Mouse (Mus musculus): Measurements from ENCODE around the gene Nos1ap.

Nos1ap gene

DNA sequence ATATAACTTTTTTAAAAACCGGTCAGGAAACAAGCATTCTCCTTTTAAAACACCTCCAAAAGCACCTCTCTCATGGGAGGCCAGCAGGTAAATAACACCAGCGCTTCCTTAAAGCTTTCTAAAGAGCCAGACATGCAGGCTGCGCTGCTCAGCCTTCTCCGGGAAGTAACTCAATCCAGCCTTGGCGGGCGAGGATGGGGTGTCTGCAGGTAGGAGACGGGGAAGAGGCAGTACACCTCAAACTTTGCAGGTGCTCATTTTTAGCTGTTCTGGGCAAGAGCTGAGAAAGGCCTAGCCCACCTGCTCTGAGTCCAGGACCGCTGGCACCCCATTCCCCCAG is 812 bp downstream of the Nos1ap start:
- no peak for DNase-seq (ENCODE audit: low read depth, low spot score)

DNA sequence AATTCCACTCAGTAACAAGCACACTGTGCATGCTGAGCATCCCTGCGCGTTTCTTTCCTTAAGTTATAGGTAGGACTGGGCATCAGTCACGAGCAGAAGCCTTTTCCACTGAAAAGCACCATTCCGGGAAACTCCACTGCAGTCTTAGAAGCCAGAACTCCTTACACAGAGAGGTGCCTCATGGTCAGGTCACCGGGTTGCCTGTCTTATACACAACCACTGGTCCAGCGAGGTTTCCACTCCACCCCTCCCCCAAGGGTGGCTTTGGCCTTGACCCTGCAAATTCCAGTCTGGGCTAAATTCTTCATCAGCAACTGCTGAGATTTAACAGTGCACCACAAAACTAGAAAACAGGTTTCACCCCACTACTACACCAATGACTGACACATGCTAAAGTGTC is 1.3 kb downstream of the Nos1ap start:
- DNase-seq (ENCODE audit: low read depth, low spot score): no peak

DNA sequence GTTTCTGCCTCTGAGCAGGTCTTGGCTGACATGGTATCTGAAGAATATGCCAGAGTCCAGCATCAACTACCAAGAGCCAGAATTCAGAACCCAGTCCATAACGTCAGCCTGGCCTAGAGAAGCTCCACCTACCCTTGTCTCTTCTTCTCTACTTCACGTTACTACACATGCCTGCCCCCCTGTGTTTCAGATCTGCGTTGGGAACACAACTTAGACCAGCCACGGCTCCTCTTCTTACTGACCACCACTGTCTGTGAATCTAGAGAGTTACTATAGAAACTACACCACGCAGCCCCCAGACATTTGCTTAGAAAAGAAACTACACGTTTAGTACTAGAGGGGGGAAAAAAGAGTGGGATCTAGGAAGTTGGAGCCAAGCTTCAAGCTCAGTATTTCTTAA is 2.9 kb downstream of the Nos1ap start:
- no peak for DNase-seq (ENCODE audit: low read depth, low spot score)

DNA sequence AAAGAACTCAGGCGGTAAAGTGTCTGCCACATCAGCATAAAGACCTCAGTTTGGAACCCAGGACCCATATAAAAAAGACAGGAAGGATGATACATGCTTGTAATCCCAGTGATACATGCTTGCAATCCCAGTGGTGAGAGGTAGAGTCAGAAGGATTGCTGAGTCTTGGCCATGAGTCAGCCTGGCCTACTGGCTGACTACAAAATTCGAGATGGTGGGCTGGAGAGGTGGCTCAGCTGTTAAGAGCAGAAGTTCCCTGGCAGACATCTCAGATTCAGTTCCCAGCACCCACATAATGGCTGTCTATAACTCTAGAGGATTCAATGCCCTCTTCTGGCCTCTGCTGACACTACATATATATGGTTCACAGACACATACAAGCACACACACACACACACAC is 5.7 kb downstream of the Nos1ap start:
- no peak for DNase-seq (ENCODE audit: low read depth, low spot score)

DNA sequence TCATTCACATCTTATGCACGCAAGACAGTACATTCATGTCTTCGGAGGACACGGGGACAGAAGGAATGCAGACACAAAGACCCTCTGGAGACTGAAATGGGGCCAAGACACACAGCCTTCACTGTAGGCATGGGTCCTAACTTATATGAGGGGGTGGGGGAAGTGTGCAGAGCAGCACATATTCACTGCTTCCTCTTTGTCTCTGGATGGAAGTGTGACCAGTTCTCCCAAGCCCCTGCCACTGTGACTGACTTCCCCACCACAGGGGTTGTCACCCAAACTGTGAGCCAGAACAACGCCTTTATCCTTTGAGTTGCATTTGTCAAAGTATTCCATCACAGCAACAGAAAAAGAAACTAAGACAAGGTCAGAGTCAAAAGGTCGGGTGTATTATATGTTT is 7.3 kb downstream of the Nos1ap start:
- no peak for DNase-seq (ENCODE audit: low read depth, low spot score)

DNA sequence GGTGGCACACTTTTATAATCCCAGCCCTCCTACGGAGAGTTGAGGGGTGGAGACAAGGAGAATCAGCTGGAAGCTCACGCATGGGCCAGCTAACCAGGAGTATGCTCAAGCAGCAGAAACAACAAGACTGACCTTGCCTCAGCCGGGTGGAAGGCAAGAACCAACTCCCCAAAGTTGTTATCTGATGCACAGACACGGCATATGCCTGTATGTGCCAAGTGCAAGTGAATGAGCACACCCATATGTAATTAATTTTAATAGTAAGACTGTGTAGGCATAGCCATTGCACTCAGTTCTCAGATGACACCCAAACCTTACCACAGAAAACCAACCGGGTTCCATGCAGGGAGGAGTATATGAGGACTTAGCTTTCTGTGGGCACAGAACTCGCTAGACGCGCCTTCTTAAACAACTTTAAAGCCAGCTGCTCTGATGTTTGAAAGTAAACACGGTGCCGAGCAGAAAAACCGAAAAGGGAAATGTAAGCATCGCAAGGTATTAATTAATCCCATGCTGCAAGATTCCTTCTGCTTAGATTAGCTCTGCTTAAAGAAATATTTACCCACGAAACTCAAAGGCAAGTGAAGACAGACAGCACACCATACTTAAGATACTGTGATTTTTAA is 9.1 kb downstream of the Nos1ap start:
- no peak for DNase-seq (ENCODE audit: low read depth, low spot score)

DNA sequence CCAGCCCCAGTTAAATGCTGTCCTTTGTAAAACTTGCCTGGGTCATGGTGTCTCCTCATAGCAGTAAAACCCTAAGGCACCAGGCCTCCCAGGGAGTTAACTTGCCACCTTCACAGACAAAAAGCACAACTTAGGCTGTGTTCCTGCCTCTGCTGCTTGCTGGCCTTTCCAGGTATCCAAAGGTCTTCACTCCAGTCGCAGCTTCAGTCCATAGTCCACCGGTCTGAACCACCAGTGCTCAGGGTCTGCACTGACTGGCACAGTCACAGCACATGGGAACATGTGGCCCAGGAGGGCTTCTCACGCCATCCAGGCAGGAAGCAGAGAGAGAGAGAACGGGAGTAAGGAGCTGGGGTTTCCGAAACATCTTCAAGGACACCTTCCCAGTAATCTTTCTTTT is 10.2 kb downstream of the Nos1ap start:
- DNase-seq (ENCODE audit: low read depth, low spot score): no peak

DNA sequence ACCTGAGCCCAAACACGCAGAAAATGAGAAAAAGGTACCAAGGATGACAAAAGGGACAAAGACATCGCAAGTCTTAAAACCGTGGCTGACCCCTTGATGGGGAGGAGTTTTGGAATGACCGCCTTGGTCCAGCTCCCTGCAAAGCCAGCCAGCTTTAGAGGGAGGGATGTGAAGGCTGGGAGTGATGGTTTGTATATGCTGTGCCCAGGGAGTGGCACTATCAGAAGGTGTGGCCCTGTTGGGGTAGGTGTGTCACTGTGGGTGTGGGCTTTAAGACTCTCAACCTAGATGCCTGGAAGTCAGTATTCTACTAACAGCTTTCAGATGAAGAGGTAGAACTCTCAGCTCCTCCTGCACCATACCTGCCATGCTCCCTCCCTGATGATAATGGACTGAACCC is 10.6 kb downstream of the Nos1ap start:
- DNase-seq (ENCODE audit: low read depth, low spot score): no peak

DNA sequence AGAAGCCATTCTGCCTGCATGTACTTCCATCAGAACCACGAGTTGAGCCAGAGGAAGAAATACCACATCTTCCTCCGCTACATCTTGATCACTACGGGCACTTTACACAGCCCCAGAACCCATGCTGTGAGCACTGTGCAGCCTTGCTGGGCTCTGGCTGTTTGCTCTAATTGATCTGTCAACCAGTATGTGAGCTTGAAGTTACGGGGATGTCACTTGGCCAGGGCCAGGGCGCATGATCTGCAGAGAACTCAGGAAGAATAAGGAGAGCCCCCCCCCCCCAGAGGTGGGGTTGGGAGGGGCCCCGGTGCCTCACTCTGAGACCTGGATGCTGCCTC is 13.0 kb downstream of the Nos1ap start:
- DNase-seq (ENCODE audit: low read depth, low spot score): peak; percentile 20

DNA sequence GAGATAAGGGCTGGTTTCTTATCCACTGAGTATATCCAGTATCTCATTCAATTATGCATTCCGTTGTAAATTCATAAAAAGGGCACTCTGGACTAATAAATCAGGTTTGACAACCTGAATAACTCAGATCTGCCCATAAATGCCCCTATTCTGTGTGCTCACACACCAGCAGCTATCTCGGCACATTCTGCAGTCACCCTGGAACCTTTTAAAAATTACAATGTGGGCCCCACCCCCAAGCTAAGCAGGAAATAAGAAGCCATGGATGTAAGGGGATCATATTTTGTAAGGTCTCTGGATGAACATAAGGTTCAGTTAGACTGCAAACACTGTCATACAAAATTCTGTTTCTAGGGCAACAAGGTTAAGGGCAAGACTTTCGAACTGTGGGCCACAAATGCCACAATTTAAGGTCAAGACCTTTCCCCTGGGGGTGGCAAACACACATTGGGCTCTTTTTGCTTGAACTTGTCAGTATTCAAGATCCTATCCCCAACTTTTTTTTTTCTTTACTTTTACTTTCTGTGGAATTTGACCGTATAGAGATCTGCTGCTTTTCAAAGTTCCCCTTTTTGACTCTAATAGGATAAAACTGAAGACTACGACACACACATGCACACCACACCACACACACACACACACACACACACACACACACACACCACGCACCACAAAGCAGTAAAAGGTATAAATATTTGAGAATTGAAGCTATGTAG is 13.5 kb downstream of the Nos1ap start:
- peak; percentile 48 for DNase-seq (ENCODE audit: low read depth, low spot score)

DNA sequence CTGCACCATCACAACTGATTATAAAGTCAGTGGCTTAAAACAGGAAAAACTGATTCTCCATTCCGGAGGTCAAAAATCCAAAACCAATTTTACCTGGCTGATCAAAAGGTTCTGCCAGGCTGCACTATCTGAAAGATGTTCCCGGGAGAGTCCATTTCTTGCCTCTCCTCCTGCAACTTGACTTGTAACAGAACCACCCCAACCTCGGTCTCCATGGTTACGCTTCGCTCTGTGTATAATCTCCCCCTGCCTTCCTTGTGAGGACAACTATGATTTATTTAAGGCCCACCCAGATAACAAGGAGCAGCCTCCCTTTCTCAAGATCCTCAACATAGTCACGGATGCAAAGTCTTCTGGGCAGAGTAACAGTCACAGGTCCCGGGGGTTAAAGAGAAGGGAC is 16.5 kb downstream of the Nos1ap start:
- DNase-seq (ENCODE audit: low read depth, low spot score): no peak

DNA sequence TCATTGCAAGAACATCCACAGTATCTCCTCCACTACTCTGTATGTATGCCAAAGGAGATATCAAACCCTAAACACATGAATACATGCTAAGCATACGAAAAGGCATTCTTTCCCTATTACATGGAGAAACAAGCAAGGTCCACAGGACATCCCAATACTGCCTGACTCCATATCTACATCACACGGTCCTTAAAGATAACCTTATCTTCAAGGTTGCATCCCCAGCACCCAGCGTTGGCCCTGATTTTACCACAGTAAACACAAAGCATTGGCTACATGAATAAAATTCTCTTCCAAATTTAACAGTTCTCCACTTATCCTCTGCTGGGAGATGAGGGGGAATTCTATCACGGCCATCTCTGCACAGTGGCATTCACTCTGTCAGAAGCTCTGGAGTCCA is 22.7 kb downstream of the Nos1ap start:
- no peak for DNase-seq (ENCODE audit: low read depth, low spot score)

DNA sequence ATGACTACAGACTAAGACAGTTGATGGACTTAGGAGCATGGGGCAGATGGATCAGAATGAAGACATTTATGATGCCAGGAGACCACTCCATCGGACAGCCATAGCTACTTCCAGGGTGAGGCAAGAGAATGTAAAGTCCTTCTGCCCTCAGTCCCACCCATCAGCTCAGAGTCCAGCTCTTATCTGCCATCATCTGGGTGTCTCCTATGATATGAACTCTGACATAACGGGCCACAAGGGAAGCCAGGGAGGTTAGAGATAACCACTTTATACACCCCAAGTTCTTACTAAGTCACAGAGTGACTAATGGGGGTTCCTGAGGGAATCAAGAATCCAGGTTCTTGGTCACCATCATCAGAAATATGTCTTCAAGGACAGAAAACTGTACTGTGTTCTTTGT is 23.1 kb downstream of the Nos1ap start:
- DNase-seq (ENCODE audit: low read depth, low spot score): no peak

DNA sequence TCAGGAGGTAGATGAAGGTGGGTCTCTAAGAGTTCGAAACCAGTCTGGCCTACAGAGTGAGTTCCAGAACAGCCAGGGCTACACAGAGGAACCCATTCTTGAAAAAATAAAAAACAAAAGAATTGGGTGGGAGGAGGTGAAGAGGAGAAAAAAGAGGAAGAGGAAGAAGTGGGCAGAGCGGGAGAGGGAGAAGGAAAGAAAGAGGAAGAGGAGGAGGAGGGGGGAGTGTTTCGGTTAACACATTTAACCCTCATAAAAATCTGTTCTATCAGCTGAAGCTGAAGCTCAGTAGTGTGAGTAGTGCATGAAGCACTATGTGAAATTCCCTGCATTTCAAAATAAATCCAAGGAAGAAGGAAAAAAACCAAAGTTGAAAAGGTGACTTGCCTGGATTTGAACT is 24.7 kb downstream of the Nos1ap start:
- no peak for DNase-seq (ENCODE audit: low read depth, low spot score)

DNA sequence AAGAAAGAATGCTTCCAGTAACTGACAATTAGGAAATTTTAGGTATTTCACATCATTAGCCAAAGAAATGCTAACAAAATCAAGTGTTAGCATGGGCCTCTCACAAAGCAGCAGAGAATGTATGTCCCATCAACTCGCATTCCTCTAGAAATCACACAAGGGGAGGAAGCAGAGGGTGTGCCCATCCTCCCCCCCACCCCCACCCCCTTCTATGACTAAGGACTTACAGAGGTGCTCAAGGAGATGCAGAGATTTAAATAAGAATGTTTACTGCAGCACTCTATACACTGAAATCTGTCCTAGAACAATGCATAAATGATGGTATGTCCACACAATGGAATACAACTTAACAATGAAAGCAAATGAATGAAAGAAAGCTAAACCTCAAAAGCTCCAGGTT is 27.2 kb downstream of the Nos1ap start:
- no peak for DNase-seq (ENCODE audit: low read depth, low spot score)

DNA sequence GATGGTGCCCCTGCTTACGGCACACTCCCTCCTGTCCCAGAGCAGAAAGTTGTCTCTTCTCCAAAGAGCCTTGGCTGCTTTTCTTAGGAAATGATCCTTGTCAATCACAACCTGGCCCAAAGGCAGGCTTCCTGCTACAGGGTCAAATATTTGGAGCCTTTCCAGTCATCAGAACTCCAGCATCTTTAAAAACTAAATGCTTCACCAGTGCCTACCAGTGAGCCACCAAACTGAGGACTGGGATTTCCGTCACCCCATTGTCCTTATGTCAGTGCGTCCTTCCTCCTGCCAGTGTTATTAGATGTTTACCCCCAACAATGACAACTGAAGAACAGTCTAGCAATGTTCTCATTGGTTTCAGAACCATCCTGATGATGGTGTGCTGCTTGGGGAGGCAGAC is 28.9 kb downstream of the Nos1ap start:
- DNase-seq (ENCODE audit: low read depth, low spot score): no peak

DNA sequence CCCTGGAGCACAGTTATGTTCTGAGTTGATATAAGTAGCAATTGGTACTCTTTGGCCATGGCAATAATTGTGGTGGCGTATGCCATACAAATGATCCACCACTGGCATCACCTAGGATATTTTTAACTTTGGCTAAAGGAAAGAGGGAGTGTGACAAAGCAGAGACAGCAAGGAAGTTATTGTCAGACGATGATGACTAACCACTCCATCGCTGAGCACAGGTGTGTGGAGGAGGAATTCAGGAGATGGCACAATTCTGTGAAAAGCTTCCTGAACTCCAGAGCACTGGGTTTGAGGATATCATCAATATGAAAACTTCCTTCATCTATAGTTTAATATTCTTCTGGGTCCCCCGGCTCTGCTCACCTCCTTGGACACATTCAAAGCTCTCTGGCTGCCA is 31.7 kb downstream of the Nos1ap start:
- no peak for DNase-seq (ENCODE audit: low read depth, low spot score)

DNA sequence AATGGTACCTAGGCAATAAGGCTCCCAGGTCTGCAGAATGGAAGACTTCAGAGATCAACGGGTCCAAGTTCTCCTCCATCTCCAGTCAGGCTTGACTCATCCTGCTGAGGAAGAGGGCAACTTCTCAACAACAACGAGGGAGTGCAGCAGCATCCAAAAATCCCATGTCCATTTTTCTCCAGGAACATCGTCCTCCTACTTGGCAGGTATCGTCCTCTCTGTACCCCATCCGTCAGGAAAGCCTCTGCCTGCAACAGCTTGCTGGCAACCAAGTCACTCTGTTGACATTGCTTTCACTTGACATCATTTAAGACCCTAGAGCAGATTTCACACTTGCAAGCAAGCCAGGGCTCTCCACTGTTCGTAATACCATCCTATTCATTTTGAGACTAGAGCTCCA is 33.0 kb downstream of the Nos1ap start:
- no peak for DNase-seq (ENCODE audit: low read depth, low spot score)

DNA sequence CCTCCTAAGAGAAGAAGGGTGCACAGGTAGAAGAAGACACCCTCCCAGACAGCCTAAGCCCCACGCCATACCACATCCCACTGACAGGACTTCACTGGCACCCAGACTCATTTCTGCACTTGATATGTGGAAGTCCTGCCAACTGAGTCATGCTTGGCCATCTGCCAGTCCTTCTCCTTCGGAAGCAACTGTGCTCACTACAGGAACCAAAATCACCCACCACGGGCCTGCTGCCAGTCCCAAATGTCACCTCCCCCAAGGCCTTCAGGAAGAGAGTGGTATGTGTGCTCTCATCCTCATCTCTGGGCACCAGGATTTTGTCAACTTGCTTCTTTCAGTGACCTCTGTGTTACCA is 34.7 kb downstream of the Nos1ap start:
- no peak for DNase-seq (ENCODE audit: low read depth, low spot score)

DNA sequence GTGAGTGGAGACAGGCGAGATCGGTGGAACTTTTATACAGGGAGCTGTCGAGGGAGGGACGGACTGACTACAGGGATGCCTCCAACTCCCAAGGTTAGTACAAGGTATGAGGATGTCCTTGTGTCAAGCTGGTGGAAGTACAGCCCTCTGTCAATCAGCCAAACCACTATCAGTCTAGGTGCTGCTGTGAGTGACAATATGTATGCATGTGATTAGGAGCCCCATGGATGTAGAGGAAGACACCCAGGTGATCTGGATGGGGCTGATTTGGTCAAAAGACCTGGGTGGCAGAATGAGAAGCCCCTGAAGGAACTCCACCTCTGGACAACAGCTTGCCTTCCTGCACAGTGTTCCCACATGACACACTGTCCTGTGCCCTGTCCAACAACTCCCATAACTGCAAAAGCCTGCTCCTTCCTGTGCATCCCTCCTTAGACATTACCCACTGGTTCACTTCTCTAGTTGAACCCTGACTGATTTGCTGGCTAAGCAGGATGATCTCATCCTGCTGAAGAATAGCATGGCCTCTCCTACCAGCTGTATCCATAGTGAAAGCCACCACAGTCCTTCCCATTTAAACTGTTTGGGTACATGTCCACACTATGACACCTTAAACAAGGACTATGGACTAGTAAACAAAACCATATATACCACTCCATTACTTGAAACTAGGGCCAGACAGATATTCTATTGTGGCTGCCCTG is 35.3 kb downstream of the Nos1ap start:
- no peak for DNase-seq (ENCODE audit: low read depth, low spot score)

DNA sequence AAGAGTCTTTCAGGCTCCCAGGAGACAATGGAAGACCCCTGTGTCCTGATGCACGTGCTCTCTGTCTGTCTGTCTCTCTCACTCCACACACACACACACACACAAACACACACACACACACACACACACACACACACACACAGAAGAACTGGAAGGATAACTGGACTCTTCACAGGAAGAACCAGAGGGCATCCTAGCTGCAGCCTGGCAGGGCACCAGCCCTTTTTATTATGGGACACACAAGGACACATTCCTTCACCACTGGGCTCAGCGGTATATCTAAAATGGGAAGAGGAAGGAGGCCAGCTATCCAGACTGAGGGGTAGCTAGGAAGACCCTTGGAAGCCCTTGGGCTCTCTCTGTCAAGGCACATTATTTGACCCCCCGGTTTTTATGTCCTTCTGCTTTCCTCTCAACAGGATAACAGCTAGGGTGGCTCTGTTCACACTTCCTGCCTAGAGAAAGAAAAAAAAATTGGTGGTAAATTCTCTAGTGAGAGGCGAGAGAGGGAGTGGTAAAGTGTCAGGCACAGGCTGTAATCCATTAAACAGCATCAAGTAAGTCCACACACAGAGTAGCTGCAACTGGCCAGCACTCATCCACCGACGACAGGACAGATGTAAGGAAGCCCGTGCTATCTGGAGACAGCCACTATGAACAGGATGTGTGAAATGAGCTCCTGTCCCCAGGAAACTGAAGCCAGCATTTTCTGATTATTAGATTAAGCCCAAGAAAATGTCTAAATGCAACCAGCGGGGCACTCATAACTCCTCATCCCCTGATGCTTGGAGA is 38.8 kb downstream of the Nos1ap start:
- DNase-seq (ENCODE audit: low read depth, low spot score): no peak

DNA sequence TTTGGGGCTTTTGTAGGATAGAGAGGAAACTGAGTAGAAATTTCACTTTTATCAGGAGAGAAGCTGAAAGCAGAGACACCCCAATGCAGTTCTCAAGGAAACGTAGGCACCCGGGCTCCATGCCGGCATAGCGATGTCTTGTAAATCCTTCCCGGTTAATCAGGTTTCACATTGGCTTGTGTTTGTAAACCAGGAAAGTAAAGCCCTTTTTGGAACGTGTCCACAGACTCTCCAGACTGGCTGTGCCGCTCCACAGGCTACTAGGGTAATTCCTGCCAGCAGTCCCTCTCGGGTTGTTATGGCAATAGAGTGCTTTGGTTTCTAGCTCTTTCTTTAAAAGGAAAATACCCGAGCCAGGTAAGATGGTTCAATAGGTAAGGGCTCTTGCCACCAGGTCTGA is 40.6 kb downstream of the Nos1ap start:
- DNase-seq (ENCODE audit: low read depth, low spot score): no peak

Data from mesoderm, embryonic 11.5 days (tissue).